Mouse (Mus musculus) heart, adult 2 months (tissue): ENCODE data around the gene Spsb1.

Experiments used
- CTCF ChIP-seq: fragments of 200-600 bp; IDR thresholded peaks from 2 replicates; pipeline ENCODE4 v1.8.1; 2022; ENCODE audit warnings: antibody characterized with exemption, mild to moderate bottlenecking, moderate library complexity
- EP300 ChIP-seq: fragments of 200-500 bp; IDR thresholded peaks from 2 replicates; pipeline ENCODE4 v1.6.1; 2011; ENCODE audit warnings: low read depth, low read length, control low read depth; ENCODE audit not compliant: insufficient read depth
- POLR2A ChIP-seq: fragments of 200-500 bp; IDR thresholded peaks from 2 replicates; pipeline ENCODE4 v1.6.1; 2011; ENCODE audit warnings: mild to moderate bottlenecking, low read depth, low read length, control low read depth; ENCODE audit not compliant: insufficient read depth

DNA sequence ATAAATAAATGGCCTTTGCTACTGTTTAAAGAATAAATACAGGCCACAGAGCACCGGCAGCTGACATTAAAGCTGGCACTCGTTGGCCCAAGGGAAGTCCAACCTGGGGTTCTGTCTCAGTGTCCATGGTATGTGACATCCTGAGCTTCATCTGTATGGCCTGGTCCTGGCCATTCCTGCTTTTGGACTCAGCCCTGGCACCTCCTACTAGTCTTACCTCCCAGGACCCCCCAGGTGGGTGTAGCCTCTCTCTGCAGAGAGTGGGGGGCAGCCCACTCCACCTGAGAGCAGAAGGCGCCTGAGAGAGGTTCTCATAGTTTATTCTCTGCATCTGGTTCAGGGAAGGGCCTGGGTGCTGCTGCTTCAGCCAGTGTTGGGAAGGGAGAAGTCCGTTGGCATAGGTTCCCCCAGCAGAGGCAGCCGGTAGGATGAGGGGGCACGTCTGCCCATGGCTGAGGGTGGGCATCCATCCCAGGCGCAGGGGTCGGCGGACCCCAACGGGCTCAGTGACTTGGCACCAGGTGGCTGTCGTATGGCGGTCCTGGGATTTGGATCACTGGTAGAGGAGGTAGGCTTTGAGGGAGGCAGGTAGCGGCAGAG, 57.1 kb downstream of the Spsb1 start:
- TF ChIP-seq CTCF (no peak), EP300 (no peak), POLR2A (no peak)
